Mouse (Mus musculus): ENCODE results near the gene Ranbp10. TPM values are rescaled to one million over a fixed set of nuclear protein-coding genes. Genes with fewer than 3 reads are reported as not detected.

The Ranbp10 gene
- polyA plus RNA-seq, 1 experiment from 2014 or later, result 10.7 TPM

DNA sequence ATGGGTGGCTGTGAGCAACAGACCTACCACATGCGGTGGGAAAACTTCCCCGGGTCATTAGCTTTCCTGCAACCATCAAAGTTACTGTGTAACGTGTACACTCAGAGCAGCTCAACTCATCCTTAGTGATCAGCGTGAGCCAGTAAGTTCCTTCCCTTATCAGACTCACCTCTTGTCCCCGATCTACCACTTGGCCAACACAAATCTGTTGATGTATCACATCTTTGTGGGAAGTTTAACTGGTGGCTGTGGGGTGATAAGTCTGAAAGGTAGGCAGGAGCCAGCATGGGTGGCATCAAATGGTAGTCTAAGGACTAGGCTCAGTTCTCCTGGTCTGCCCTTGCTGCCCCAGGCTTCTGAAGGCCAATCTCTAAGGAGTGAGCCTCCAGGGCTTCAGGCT is 95.0 kb downstream of the Ranbp10 start:
- 90% methylated on average over 5 of the region's 5 CpGs for WGBS

GRCm38 (mm10) chr8:105727397-105728124 is 99.6 kb downstream of the Ranbp10 start:
- Histone ChIP-seq H3K4me3 (no peak overlapping the region), H3K9ac (no peak overlapping the region), H3K4me2 (no peak overlapping the region), H3K27me3 (no peaks in the 10 kb centered on the region), H3K9me3 (no peaks in the 10 kb centered on the region), H3K36me3 (peaks cover 40% of the 10 kb centered on the region), H3K4me1 (replicated peaks) (no peaks in the 10 kb centered on the region), H3K27ac (replicated peaks) (no peak overlapping the region)
- 83% methylated on average over 18 of the region's 18 CpGs for WGBS
- ATAC-seq (ENCODE audit: low FRiP score, low read depth), result 0 out of 2 replicates have a peak, but pooled peaks have one; percentile 27

More for the DNA sequence above, 95.0 kb downstream of the Ranbp10 start:
- Histone ChIP-seq H3K9me3 (no peaks in the 10 kb centered on the region), H3K27ac (replicated peaks) (no peak overlapping the region), H3K4me3 (no peak overlapping the region), H3K27me3 (no peaks in the 10 kb centered on the region), H3K4me2 (no peak overlapping the region), H3K36me3 (peaks cover 15% of the 10 kb centered on the region), H3K9ac (no peak overlapping the region), H3K4me1 (replicated peaks) (no peaks in the 10 kb centered on the region)
- ATAC-seq (ENCODE audit: low FRiP score, low read depth), result no peak

DNA sequence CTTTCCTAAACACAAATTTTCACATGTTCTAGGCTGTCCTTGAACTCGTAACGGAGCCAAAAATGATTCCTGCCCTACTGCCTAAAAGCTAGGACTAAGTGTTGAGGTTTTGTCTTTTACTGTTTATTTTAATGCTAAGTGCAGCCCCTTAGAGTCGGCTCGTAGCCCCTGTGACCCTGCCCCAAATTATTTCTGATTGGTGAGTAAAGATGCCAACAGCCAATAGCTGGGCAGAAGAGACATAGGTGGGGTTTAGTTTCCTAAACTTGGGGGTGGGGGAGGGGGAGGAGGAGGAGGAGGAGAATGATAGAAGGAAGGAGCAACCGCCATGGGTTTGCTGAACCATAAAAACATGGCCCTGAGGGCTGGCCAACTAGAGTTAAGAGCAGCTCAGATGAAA is 101.4 kb downstream of the Ranbp10 start:
- no peaks in the 10 kb centered on the region for H3K4me1 ChIP-seq (replicated peaks)
- WGBS, result 83% methylated on average over 5 of the region's 5 CpGs
- no peak overlapping the region for H3K9ac ChIP-seq
- no peaks in the 10 kb centered on the region for H3K9me3 ChIP-seq
- H3K4me2 ChIP-seq, result no peak overlapping the region
- H3K36me3 ChIP-seq, result peaks cover 42% of the 10 kb centered on the region
- H3K4me3 ChIP-seq, result no peak overlapping the region
- no peaks in the 10 kb centered on the region for H3K27me3 ChIP-seq
- H3K27ac ChIP-seq (replicated peaks), result no peak overlapping the region
- no peak for ATAC-seq (ENCODE audit: low FRiP score, low read depth)

GRCm38 (mm10) chr8:105722861-105723260 is 104.3 kb downstream of the Ranbp10 start:
- Histone ChIP-seq H3K4me2 (no peak overlapping the region), H3K4me3 (no peak overlapping the region), H3K4me1 (replicated peaks) (no peaks in the 10 kb centered on the region), H3K9ac (no peak overlapping the region), H3K27ac (replicated peaks) (no peak overlapping the region), H3K9me3 (no peaks in the 10 kb centered on the region), H3K27me3 (no peaks in the 10 kb centered on the region), H3K36me3 (peaks cover 37% of the 10 kb centered on the region)
- ATAC-seq (ENCODE audit: low FRiP score, low read depth), result no peak
- WGBS, result 85% methylated on average over 9 of the region's 9 CpGs

DNA sequence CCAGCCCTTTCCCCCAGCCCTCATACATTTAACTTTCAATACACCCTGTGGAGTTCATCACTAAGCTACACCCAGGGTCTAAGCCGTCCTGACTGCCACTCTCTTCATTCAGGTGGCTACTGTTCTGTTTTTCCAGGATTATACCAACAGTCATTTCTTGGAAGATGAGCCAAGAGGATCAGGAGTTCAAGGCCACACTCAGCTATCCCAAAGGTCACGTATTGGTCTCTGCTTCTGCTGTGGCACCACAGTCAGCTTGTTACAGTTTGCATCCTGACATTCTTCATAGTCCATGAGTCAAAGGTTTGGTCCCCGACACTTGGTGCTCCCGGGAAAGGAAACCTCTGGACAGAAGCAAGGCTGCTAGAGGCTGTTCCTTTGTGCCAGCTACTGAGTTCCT is 107.5 kb downstream of the Ranbp10 start:
- Histone ChIP-seq H3K27me3 (no peaks in the 10 kb centered on the region), H3K27ac (replicated peaks) (no peak overlapping the region), H3K4me3 (no peak overlapping the region), H3K9me3 (no peaks in the 10 kb centered on the region), H3K4me2 (no peak overlapping the region), H3K36me3 (peaks cover 31% of the 10 kb centered on the region), H3K4me1 (replicated peaks) (no peaks in the 10 kb centered on the region), H3K9ac (no peak overlapping the region)
- ATAC-seq (ENCODE audit: low FRiP score, low read depth), result no peak
- WGBS, result 87% methylated on average over 4 of the region's 4 CpGs

Other genes with a start within 250 kb of the Ranbp10 start
- 35.2 and 39.3 TPM in 2 replicates for gene Ripor1, start 222.1 kb downstream of the Ranbp10 start, polyA plus RNA-seq (2015; fragmentation: Nextera tagmentation; extraction: Ambion mirVana)
- gene Ctcf, start 190.8 kb downstream of the Ranbp10 start, polyA plus RNA-seq (2015; fragmentation: Nextera tagmentation; extraction: Ambion mirVana), result 100 and 101 TPM in 2 replicates
- gene Agrp, start 190.0 kb downstream of the Ranbp10 start, polyA plus RNA-seq (2015; fragmentation: Nextera tagmentation; extraction: Ambion mirVana), result 0.56 and 0.80 TPM in 2 replicates
- gene Carmil2, start 141.1 kb downstream of the Ranbp10 start, polyA plus RNA-seq (2015; fragmentation: Nextera tagmentation; extraction: Ambion mirVana), result 23.5 and 28.7 TPM in 2 replicates
- gene Acd, start 126.2 kb downstream of the Ranbp10 start, polyA plus RNA-seq (2015; fragmentation: Nextera tagmentation; extraction: Ambion mirVana), result 85.1 and 92.6 TPM in 2 replicates
- 55.1 and 57.1 TPM in 2 replicates for gene Pard6a, start 126.2 kb downstream of the Ranbp10 start, polyA plus RNA-seq (2015; fragmentation: Nextera tagmentation; extraction: Ambion mirVana)
- 0.20 and 0.23 TPM in 2 replicates for gene 4933405L10Rik, start 119.7 kb downstream of the Ranbp10 start, polyA plus RNA-seq (2015; fragmentation: Nextera tagmentation; extraction: Ambion mirVana)
- gene Enkd1, start 119.1 kb downstream of the Ranbp10 start, polyA plus RNA-seq (2015; fragmentation: Nextera tagmentation; extraction: Ambion mirVana), result 15.7 and 16.6 TPM in 2 replicates
- 81.2 and 88.3 TPM in 2 replicates for gene Gfod2, start 68.7 kb downstream of the Ranbp10 start, polyA plus RNA-seq (2015; fragmentation: Nextera tagmentation; extraction: Ambion mirVana)
- 0.62 and 1.1 TPM in 2 replicates for gene Tsnaxip1, start 381 bp upstream of the Ranbp10 start, polyA plus RNA-seq (2015; fragmentation: Nextera tagmentation; extraction: Ambion mirVana)
- gene Cenpt, start 25.9 kb upstream of the Ranbp10 start, polyA plus RNA-seq (2015; fragmentation: Nextera tagmentation; extraction: Ambion mirVana), result 52.2 and 56.9 TPM in 2 replicates
- 54.9 and 56.3 TPM in 2 replicates for gene Thap11, start 27.8 kb upstream of the Ranbp10 start, polyA plus RNA-seq (2015; fragmentation: Nextera tagmentation; extraction: Ambion mirVana)
- 150 and 157 TPM in 2 replicates for gene Nutf2, start 33.2 kb upstream of the Ranbp10 start, polyA plus RNA-seq (2015; fragmentation: Nextera tagmentation; extraction: Ambion mirVana)
- gene Edc4, start 53.5 kb upstream of the Ranbp10 start, polyA plus RNA-seq (2015; fragmentation: Nextera tagmentation; extraction: Ambion mirVana), result 50.1 and 52.2 TPM in 2 replicates
- 0.45 and 0.49 TPM in 2 replicates for gene Nrn1l, start 66.2 kb upstream of the Ranbp10 start, polyA plus RNA-seq (2015; fragmentation: Nextera tagmentation; extraction: Ambion mirVana)
- 11.0 and 11.8 TPM in 2 replicates for gene Pskh1, start 73.1 kb upstream of the Ranbp10 start, polyA plus RNA-seq (2015; fragmentation: Nextera tagmentation; extraction: Ambion mirVana)
- 3.4 and 4.7 TPM in 2 replicates for gene Ctrl, start 106.5 kb upstream of the Ranbp10 start, polyA plus RNA-seq (2015; fragmentation: Nextera tagmentation; extraction: Ambion mirVana)
- 74.7 and 75.2 TPM in 2 replicates for gene Psmb10, start 111.1 kb upstream of the Ranbp10 start, polyA plus RNA-seq (2015; fragmentation: Nextera tagmentation; extraction: Ambion mirVana)
- 4.5 and 5.0 TPM in 2 replicates for gene Lcat, start 116.0 kb upstream of the Ranbp10 start, polyA plus RNA-seq (2015; fragmentation: Nextera tagmentation; extraction: Ambion mirVana)
- 11.9 and 12.9 TPM in 2 replicates for gene Slc12a4, start 138.7 kb upstream of the Ranbp10 start, polyA plus RNA-seq (2015; fragmentation: Nextera tagmentation; extraction: Ambion mirVana)
- not detected in 2 replicates for gene Dpep3, start 152.1 kb upstream of the Ranbp10 start, polyA plus RNA-seq (2015; fragmentation: Nextera tagmentation; extraction: Ambion mirVana)
- 27.2 and 29.6 TPM in 2 replicates for gene Dus2, start 164.0 kb upstream of the Ranbp10 start, polyA plus RNA-seq (2015; fragmentation: Nextera tagmentation; extraction: Ambion mirVana)
- 0.20 TPM in 1 of 2 replicates, not detected in the other for gene Dpep2nb, start 178.6 kb upstream of the Ranbp10 start, polyA plus RNA-seq (2015; fragmentation: Nextera tagmentation; extraction: Ambion mirVana)
- gene Ddx28, start 184.5 kb upstream of the Ranbp10 start, polyA plus RNA-seq (2015; fragmentation: Nextera tagmentation; extraction: Ambion mirVana), result 20.0 and 20.9 TPM in 2 replicates
- gene Nfatc3, start 231.5 kb upstream of the Ranbp10 start, polyA plus RNA-seq (2015; fragmentation: Nextera tagmentation; extraction: Ambion mirVana), result 3.0 and 3.7 TPM in 2 replicates